Mouse (Mus musculus): ENCODE measurements at regions not wholly inside any gene's neighbourhood (a gene's known extent, or its start where the extent isn't known, plus 50 kb on each side); places are given as distances from the start of the nearest gene placed in this dataset.
"Not testable (repeated sequence)": the region's sequence is repeated elsewhere in the genome, so short reads cannot be mapped to it uniquely, and the experiment has no call there.

DNA sequence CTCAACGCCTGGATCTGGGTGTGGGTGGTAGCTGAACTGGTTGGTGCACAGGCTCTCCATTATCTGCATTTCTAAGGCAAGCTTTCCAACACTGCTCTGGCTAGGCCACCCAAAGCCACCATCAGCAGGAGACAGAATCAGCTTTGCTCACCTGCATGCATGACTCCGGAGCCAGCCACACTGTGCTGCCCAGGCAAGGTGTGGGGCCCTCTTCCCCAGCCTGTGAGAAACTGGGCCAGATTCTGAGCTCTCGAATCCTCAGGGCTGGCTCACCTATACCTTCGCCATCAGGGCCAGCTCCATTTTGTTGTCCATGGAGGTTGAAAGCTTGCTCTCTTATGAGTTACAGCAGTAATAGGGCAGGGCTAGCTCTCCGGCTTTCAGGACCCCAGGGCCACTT, 293.1 kb upstream of the Pdzrn3 start:
- H3K4me3 ChIP-seq (ENCODE audit: insufficient read depth in 1 of 2, low read depth in 2 of 2, low read length in 2 of 2) = no peak overlapping the region
- H3K9me3 ChIP-seq (ENCODE audit: control insufficient read depth, low read length) = no peaks in the 10 kb centered on the region
- DNase-seq (ENCODE audit: low read depth in 3 of 3, low spot score in 3 of 3) (no peak), ATAC-seq (ENCODE audit: insufficient read depth) (no peak)
- no peaks in the 10 kb centered on the region for H3K27me3 ChIP-seq (ENCODE audit: control insufficient read depth, insufficient read depth, low read length)
- TF ChIP-seq CTCF (IDR thresholded peaks at IDR 0.05; ENCODE audit: low read depth) (no peak), EP300 (IDR thresholded peaks at IDR 0.05; ENCODE audit: low read depth) (no peak)
- no peaks in the 10 kb centered on the region for H3K36me3 ChIP-seq (replicated peaks; ENCODE audit: control insufficient read depth, insufficient read depth, low read depth)
- no peak overlapping the region for H3K9ac ChIP-seq (replicated peaks)
- no peaks in the 10 kb centered on the region for H3K4me1 ChIP-seq (replicated peaks; ENCODE audit: control insufficient read depth in 2 of 2, insufficient read depth in 2 of 2, low read length in 1 of 2)
- H3K4me2 ChIP-seq (ENCODE audit: low read depth) = no peak overlapping the region
- H3K27ac ChIP-seq = no peak overlapping the region
- 49% methylated on average over 5 of the region's 5 CpGs for WGBS (ENCODE audit: insufficient replicate concordance)

DNA sequence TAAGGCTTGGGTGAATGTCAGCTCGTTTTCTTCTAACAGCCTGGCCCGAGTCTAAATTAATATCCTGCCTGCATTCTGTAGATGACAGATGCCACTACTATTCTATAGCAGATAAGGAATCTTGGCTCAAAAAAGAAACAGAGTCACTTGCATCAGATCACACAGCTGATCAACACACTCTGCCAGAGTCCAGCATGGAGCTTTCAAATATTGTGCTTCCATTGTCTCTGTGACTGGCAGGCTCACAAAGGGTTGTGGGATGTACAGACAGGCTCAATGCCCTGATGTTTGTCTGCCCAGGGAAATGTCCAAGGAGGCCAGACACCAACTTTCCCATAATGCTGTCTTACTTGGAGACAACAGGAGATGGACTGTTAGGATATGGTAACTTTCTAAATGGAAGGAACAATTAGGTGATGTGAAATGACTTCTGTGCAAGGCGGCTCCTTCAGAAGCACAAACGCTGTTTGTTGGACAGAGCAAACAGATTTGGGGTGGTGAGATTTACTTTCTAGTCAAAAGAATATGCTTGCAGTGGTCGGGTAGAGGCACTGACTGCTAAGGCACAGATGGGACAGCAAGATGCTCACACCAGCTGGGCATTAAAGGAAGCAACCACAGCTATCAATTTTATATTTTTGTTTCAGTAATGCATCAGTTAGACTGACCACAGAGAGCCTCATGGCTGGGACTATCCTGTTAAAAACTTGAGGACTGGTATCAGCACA, 291.6 kb upstream of the Pdzrn3 start:
- Histone ChIP-seq H3K36me3 (replicated peaks; ENCODE audit: control insufficient read depth, insufficient read depth, low read depth) (no peaks in the 10 kb centered on the region), H3K9ac (replicated peaks) (no peak overlapping the region), H3K4me2 (ENCODE audit: low read depth) (no peak overlapping the region), H3K4me1 (replicated peaks; ENCODE audit: control insufficient read depth in 2 of 2, insufficient read depth in 2 of 2, low read length in 1 of 2) (no peaks in the 10 kb centered on the region), H3K4me3 (ENCODE audit: insufficient read depth in 1 of 2, low read depth in 2 of 2, low read length in 2 of 2) (no peak overlapping the region), H3K27me3 (ENCODE audit: control insufficient read depth, insufficient read depth, low read length) (no peaks in the 10 kb centered on the region), H3K27ac (no peak overlapping the region), H3K9me3 (ENCODE audit: control insufficient read depth, low read length) (no peaks in the 10 kb centered on the region)
- 62% methylated on average over 5 of the region's 5 CpGs for WGBS (ENCODE audit: insufficient replicate concordance)
- no peak for TF ChIP-seq EP300 (IDR thresholded peaks at IDR 0.05; ENCODE audit: low read depth)
- no peak for TF ChIP-seq CTCF (IDR thresholded peaks at IDR 0.05; ENCODE audit: low read depth)
- ATAC-seq (ENCODE audit: insufficient read depth) (no peak), DNase-seq (ENCODE audit: low read depth in 3 of 3, low spot score in 3 of 3) (no peak)

DNA sequence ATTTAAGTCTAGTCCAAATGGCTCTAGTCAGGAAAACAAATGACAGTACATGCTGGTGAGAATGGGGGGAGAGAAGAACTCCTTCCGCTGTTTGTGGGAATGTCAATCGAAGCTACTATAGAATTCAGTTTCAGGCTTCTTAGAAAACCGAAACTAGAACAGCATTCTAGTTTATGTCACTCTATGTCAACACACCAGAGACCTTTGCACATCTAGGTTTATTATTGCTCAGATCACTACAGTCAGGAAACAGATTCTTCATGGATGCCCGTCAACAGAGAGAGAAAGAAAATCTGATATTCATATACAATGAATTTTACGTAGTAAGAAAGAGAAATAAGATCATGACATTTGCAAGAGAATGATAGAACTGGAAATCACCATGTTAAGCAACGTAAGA, 276.7 kb upstream of the Pdzrn3 start:
- H3K4me3 ChIP-seq (ENCODE audit: insufficient read depth in 1 of 2, low read depth in 2 of 2, low read length in 2 of 2) = no peak overlapping the region

DNA sequence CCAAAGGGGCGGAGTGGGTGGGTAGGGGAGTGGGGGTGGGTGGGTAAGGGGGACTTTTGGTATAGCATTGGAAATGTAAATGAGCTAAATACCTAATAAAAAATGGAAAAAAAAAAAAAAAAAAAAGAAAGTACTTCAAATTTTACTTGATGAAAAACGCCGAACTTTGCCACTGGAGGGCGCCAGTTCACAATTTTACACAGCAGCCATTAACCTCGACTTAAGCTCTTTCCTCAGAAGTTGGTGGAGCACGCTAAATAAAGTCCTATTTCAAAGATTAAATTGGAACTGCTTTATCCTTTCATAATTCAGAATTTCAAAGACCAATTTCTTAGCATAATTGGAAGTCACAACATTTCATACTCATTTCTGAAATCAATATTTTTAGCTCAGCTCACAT, 272.7 kb upstream of the Pdzrn3 start:
- H3K9ac ChIP-seq (replicated peaks); H3K4me1 ChIP-seq (replicated peaks; ENCODE audit: control insufficient read depth in 2 of 2, insufficient read depth in 2 of 2, low read length in 1 of 2); ATAC-seq (ENCODE audit: insufficient read depth); H3K27me3 ChIP-seq (ENCODE audit: control insufficient read depth, insufficient read depth, low read length); H3K4me3 ChIP-seq (ENCODE audit: insufficient read depth in 1 of 2, low read depth in 2 of 2, low read length in 2 of 2); H3K27ac ChIP-seq; H3K9me3 ChIP-seq (ENCODE audit: control insufficient read depth, low read length); H3K36me3 ChIP-seq (replicated peaks; ENCODE audit: control insufficient read depth, insufficient read depth, low read depth); H3K4me2 ChIP-seq (ENCODE audit: low read depth): not testable (repeated sequence)
- WGBS (ENCODE audit: insufficient replicate concordance) = 10% methylated on average over 5 of the region's 6 CpGs
- DNase-seq (ENCODE audit: low read depth in 3 of 3, low spot score in 3 of 3) = peak in 1 of 3 experiments; percentile 1

More for the DNA sequence above, 276.7 kb upstream of the Pdzrn3 start:
- TF ChIP-seq EP300 (IDR thresholded peaks at IDR 0.05; ENCODE audit: low read depth) (no peak), CTCF (IDR thresholded peaks at IDR 0.05; ENCODE audit: low read depth) (no peak)
- no peak for ATAC-seq (ENCODE audit: insufficient read depth)
- no peak overlapping the region for H3K4me2 ChIP-seq (ENCODE audit: low read depth)
- no peaks in the 10 kb centered on the region for H3K36me3 ChIP-seq (replicated peaks; ENCODE audit: control insufficient read depth, insufficient read depth, low read depth)
- WGBS (ENCODE audit: insufficient replicate concordance) = 70% methylated on average over 6 of the region's 6 CpGs
- no peaks in the 10 kb centered on the region for H3K4me1 ChIP-seq (replicated peaks; ENCODE audit: control insufficient read depth in 2 of 2, insufficient read depth in 2 of 2, low read length in 1 of 2)
- no peak overlapping the region for H3K9ac ChIP-seq (replicated peaks)
- no peak for DNase-seq (ENCODE audit: low read depth in 3 of 3, low spot score in 3 of 3)
- no peaks in the 10 kb centered on the region for H3K9me3 ChIP-seq (ENCODE audit: control insufficient read depth, low read length)
- H3K27me3 ChIP-seq (ENCODE audit: control insufficient read depth, insufficient read depth, low read length) = no peaks in the 10 kb centered on the region
- H3K27ac ChIP-seq = no peak overlapping the region

DNA sequence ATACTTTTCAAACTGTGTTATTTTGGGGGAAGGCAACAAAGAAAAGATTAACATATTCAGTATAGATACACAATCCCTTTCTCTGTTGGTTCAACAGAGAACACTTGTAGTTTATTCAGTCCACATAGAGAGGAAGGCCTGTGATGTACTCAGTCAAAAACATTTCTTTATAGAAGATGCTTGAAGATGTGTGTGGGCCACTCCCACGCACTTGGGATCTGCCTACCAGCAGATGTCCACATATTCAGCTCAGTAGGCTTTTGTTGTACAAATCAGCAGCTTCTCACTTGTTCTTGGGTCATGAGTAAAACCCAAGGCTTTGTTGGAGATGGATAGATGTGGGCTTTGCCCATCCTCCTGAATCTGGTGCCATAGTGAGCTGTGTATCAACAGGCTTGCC, 239.6 kb upstream of the Pdzrn3 start:
- 46% methylated on average over 1 of the region's 1 CpGs for WGBS (ENCODE audit: insufficient replicate concordance)
- H3K9me3 ChIP-seq (ENCODE audit: control insufficient read depth, low read length) = no peaks in the 10 kb centered on the region
- ATAC-seq (ENCODE audit: insufficient read depth) (no peak), DNase-seq (ENCODE audit: low read depth in 3 of 3, low spot score in 3 of 3) (no peak)
- TF ChIP-seq EP300 (IDR thresholded peaks at IDR 0.05; ENCODE audit: low read depth) = no peak
- TF ChIP-seq CTCF (IDR thresholded peaks at IDR 0.05; ENCODE audit: low read depth) = no peak
- no peak overlapping the region for H3K4me2 ChIP-seq (ENCODE audit: low read depth)
- no peak overlapping the region for H3K9ac ChIP-seq (replicated peaks)
- no peak overlapping the region for H3K27ac ChIP-seq
- H3K36me3 ChIP-seq (replicated peaks; ENCODE audit: control insufficient read depth, insufficient read depth, low read depth) = no peaks in the 10 kb centered on the region
- H3K4me3 ChIP-seq (ENCODE audit: insufficient read depth in 1 of 2, low read depth in 2 of 2, low read length in 2 of 2) = no peak overlapping the region
- no peaks in the 10 kb centered on the region for H3K4me1 ChIP-seq (replicated peaks; ENCODE audit: control insufficient read depth in 2 of 2, insufficient read depth in 2 of 2, low read length in 1 of 2)
- H3K27me3 ChIP-seq (ENCODE audit: control insufficient read depth, insufficient read depth, low read length) = no peaks in the 10 kb centered on the region
